Mouse (Mus musculus) limb, embryonic 10.5 days (tissue): ENCODE data around the gene Cdh18. TPM values are rescaled to one million over a fixed set of nuclear protein-coding genes. Genes with fewer than 3 reads are reported as not detected.
"Not testable (repeated sequence)": the region's sequence is repeated elsewhere in the genome, so short reads cannot be mapped to it uniquely, and the experiment has no call there.

Experiments used
- DNase-seq: peaks from one replicate; pipeline ENCODE4 v3.0.0-alpha.2; 2017; ENCODE audit warnings: low spot score
- H3K27ac ChIP-seq: fragments of 300-500 bp; sonication (generic); 2 replicates; pipeline ENCODE4 v1.5.1; 2016; ENCODE audit warnings: mild to moderate bottlenecking
- H3K27me3 ChIP-seq: fragments of 300-500 bp; sonication (generic); 2 replicates; pipeline ENCODE4 v1.6.1; 2016; ENCODE audit warnings: low read depth, mild to moderate bottlenecking; ENCODE audit not compliant: poor library complexity, severe bottlenecking
- H3K36me3 ChIP-seq: fragments of 300-500 bp; sonication (generic); 2 replicates; pipeline ENCODE4 v1.6.1; 2016; ENCODE audit warnings: mild to moderate bottlenecking, moderate library complexity
- H3K4me1 ChIP-seq: fragments of 300-500 bp; sonication (generic); 2 replicates; pipeline ENCODE4 v1.6.1; 2016
- H3K4me3 ChIP-seq: fragments of 300-500 bp; sonication (generic); 2 replicates; pipeline ENCODE4 v1.5.1; 2016; ENCODE audit warnings: mild to moderate bottlenecking, moderate library complexity
- H3K9me3 ChIP-seq: fragments of 300-500 bp; sonication (generic); replicated peaks from 2 replicates; pipeline ENCODE4 v1.6.1; 2016; ENCODE audit warnings: mild to moderate bottlenecking
- WGBS: fragments of 180-500 bp; shearing (Covaris S2); methylation state at CpG from one replicate; pipeline ENCODE4 v1.1.7; 2016; 5-methylcytosine and 5-hydroxymethylcytosine counted together
- polyA plus RNA-seq: library from polyadenylated mRNA; unstranded; fragments of >200 nt; fragmentation: Nextera tagmentation; extraction: Ambion mirVana; gene quantifications from 2 replicates; pipeline ENCODE4 v1.2.1, GENCODE M21; 2016

Gene Cdh18
- 0.13 TPM in 1 of 2 replicates, not detected in the other for polyA plus RNA-seq

DNA sequence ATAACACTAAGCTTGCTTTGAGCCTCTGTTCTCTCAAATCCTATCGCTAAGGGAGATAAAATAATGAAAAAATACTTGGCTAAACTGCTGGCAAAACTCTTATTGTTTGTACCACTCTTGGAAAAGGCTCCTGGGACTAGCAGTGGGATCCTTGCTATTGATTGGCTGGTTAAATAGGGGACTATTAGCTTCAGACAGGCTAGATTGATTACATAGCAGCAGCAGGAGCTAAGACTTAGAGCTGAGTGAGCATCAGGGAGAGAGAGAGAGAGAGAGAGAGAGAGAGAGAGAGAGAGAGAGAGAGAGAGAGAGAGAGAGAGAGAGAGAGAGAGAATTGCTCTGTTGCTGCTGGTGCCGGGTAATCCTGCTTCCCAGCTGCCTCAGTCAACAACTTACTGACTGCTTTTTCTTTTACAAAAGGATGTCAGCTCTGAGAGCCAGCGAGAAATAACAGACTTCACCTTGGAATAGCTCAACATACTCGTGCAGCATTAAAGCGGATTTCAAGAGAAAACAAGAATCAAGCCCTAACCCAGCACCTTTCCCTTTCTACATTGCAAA, at the start of gene Cdh18:
Cdh18 (plus strand) TSS at position 312 of the 561 bp plus-strand sequence.
- Histone ChIP-seq H3K36me3 (no peaks in the 10 kb centered on the region), H3K9me3 (no peaks in the 10 kb centered on the region), H3K27ac (no peak within 1 kb of the TSS), H3K4me1 (no peaks in the 10 kb centered on the region), H3K27me3 (no peaks in the 10 kb centered on the region), H3K4me3 (no peak within 1 kb of the TSS)
- no peak for DNase-seq
- 60% methylated on average over 5 of the region's 5 CpGs for WGBS

DNA sequence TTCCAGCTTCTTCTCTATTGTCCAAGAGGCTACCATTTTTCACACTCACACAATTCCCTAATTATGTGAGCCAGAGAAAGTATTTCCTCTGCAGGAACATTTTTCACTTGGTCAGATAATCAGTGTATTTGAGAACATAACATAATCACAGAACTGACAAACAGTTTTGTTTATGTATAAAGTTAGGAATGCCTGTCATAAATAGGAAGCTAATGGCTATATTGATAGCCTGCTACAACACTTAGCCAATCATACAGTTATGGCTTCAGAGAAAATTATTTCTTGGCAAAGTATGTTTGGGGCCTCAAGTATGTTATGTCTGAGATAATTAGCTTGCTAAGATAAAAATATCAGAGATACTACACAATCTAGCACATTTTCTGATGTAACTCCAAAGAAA, 37.6 kb upstream of the Cdh18 start:
- no peak overlapping the region for H3K4me3 ChIP-seq
- H3K36me3 ChIP-seq = no peaks in the 10 kb centered on the region
- H3K27ac ChIP-seq = no peak overlapping the region
- no peaks in the 10 kb centered on the region for H3K9me3 ChIP-seq
- no peaks in the 10 kb centered on the region for H3K27me3 ChIP-seq
- DNase-seq = no peak
- no peaks in the 10 kb centered on the region for H3K4me1 ChIP-seq

DNA sequence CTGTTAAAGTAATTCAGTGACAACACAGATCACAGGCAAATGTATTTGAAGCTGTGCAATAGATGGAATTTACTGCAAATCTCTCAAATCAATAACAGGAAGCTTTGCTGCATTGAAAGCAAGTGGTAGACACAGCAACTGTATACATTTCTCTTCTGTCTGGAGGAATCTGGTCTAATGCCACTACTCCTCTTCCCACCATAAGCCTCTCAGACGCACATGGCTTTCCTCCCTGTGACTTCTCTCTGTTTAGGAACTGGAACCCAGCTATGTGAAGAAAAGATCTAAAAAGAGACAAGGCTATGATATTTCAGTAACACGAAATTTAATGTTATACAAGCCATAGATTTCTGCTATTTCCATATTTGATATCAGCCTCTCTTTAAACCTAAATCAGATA, 13.0 kb upstream of the Cdh18 start:
- Histone ChIP-seq H3K27me3 (no peaks in the 10 kb centered on the region), H3K27ac (no peak overlapping the region), H3K36me3 (no peaks in the 10 kb centered on the region), H3K9me3 (no peaks in the 10 kb centered on the region), H3K4me1 (no peaks in the 10 kb centered on the region), H3K4me3 (no peak overlapping the region)
- WGBS = 65% methylated on average over 2 of the region's 2 CpGs
- no peak for DNase-seq

DNA sequence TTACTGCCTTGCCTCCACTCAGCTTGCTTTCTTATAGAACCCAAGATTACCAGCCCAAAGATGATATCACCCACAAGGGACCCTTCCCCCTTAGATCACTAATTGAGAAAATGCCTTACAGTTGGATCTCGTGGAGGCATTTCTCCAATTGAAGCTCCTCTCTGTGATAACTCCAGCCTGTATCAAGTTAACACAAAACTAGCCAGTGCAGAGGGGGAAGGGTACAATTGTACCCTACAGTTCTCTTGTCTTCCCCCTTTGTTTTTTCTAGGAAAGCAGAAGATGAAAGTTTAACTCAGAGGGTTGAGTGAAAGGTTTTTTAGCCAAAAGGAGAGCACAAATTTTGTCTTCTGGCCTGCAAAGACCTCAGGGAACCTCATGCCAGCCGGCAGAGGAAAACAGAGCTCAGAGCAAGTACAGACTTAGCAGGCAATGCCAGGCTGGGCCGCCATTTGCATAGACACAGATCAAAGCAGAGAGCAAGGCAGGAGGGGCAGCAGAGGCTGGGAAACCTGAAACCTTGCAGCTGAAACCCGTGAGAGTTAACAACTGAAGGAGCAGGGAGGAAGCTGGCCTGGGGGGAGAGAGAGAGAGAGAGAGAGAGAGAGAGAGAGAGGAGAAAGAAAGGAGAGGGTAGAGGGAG, 29.3 kb downstream of the Cdh18 start:
- 2% methylated on average over 4 of the region's 4 CpGs for WGBS
- H3K9me3 ChIP-seq = no peaks in the 10 kb centered on the region
- peaks cover 11% of the 10 kb centered on the region for H3K4me1 ChIP-seq
- peak overlapping the region; percentile 84 for H3K27ac ChIP-seq
- no peak overlapping the region for H3K4me3 ChIP-seq
- no peaks in the 10 kb centered on the region for H3K36me3 ChIP-seq
- no peaks in the 10 kb centered on the region for H3K27me3 ChIP-seq
- peak; percentile 69 for DNase-seq

DNA sequence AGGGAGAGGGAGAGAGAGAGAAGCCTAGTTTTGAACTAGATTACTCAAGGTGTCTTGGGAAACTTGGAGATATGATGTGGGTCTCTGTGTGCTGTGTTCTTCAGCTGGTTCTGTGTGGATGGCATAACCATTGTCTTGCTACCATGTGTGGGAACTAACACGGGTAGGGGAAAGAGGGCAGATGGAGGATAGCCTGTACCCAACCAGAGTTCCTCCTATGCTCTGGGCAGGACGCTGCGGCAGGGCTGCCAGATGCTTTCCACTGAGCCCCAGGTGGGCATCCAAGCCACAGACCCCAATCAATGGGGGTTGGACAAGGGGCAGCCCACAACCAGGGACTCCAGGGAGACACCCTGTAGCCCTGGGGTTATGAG, 29.8 kb downstream of the Cdh18 start:
- Histone ChIP-seq H3K27ac (peak overlapping the region; percentile 84), H3K36me3 (no peaks in the 10 kb centered on the region), H3K9me3 (no peaks in the 10 kb centered on the region), H3K27me3 (no peaks in the 10 kb centered on the region), H3K4me3 (no peak overlapping the region), H3K4me1 (peaks cover 11% of the 10 kb centered on the region)
- peak; percentile 30 for DNase-seq
- 16% methylated on average over 3 of the region's 3 CpGs for WGBS

DNA sequence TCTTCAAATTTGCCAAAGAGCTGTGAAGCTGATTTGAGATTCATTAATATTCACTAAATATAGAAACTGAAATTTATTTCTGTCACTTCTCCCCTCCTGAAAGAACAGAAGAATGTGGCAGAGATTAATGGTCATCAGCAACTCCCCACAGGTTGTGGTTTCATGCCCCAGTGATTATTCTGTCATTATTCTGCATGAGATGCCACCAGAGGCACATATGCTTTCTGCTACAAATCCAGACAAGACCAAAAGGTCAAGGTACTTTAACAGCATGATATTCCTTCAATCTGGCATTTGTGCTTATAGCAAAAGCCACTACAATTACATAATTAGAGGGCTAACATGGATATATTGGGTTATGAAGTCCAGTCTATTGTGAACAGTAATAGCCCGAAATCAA, 35.8 kb downstream of the Cdh18 start:
- Histone ChIP-seq H3K36me3 (no peaks in the 10 kb centered on the region), H3K27ac (no peak overlapping the region), H3K9me3 (no peaks in the 10 kb centered on the region), H3K4me1 (no peaks in the 10 kb centered on the region), H3K4me3 (no peak overlapping the region), H3K27me3 (no peaks in the 10 kb centered on the region)
- no peak for DNase-seq
- WGBS = 91% methylated on average over 1 of the region's 1 CpGs

DNA sequence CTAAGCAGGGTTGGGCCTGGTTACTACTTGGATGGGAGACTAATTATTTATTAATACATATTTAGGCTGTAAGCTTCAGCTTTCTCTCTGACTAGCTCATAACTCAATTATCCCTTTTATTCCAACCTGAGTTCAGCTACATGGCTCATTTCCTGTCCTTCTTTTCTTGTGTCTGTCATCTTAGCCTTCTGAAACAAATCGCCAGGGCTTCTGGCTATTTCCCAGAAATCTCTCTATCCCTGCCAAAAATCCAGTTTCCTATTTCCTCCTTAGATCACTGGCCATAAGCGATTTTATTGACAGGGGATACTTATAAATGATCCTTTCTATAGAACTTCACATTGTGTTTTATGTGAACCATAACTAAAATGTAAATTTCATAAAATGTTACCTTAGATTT, 167.6 kb downstream of the Cdh18 start:
- WGBS = 88% methylated on average over 2 of the region's 2 CpGs
- no peaks in the 10 kb centered on the region for H3K4me1 ChIP-seq
- no peaks in the 10 kb centered on the region for H3K9me3 ChIP-seq
- no peak overlapping the region for H3K4me3 ChIP-seq
- DNase-seq = no peak
- H3K27ac ChIP-seq = no peak overlapping the region
- H3K27me3 ChIP-seq = no peaks in the 10 kb centered on the region
- H3K36me3 ChIP-seq = no peaks in the 10 kb centered on the region

DNA sequence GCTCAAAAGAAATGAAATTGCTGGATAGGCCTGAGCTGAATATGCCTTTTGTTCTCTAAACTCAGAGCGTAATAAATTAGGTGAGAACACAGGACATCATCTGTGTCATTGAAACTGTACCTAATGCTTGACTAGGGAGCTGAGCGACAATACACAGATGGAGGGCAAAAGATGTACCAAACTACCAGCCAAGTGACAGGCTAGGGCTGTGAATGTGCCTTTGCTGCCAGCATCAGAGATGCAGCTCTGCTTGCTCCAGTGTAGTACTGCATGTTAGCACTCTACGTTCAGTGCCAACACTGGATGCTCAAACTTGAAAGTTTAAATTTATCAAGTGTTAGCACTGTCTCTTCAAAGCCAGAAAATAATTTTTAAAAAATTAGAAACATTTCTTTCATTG, 168.9 kb downstream of the Cdh18 start:
- 87% methylated on average over 3 of the region's 3 CpGs for WGBS
- no peak for DNase-seq
- H3K4me3 ChIP-seq = no peak overlapping the region

DNA sequence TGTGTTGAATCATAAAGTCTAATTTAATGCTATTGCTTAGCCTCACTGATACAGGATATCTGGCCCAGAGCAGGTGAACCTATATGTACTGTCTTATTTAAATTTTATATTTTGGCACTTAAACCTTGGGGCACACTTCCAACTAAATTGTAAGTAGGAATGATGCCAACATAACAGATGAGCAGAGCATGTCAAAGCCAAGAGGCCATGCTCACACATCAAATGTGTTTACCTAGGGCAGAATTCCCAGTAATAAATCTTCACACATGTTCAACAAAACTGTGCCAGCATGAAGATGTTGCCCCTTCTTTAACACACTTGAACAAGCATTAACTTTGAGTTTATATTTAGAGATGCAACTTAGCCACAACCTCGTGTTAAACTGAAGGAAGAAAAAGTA, 177.8 kb downstream of the Cdh18 start:
- WGBS = 84% methylated on average over 1 of the region's 1 CpGs
- no peaks in the 10 kb centered on the region for H3K36me3 ChIP-seq
- H3K4me1 ChIP-seq = no peaks in the 10 kb centered on the region
- DNase-seq = no peak
- H3K4me3 ChIP-seq = no peak overlapping the region
- H3K27ac ChIP-seq = no peak overlapping the region
- no peaks in the 10 kb centered on the region for H3K27me3 ChIP-seq
- no peaks in the 10 kb centered on the region for H3K9me3 ChIP-seq

More for the DNA sequence above, 168.9 kb downstream of the Cdh18 start:
- Histone ChIP-seq H3K9me3 (no peaks in the 10 kb centered on the region), H3K36me3 (no peaks in the 10 kb centered on the region), H3K27me3 (no peaks in the 10 kb centered on the region), H3K27ac (no peak overlapping the region), H3K4me1 (no peaks in the 10 kb centered on the region)

DNA sequence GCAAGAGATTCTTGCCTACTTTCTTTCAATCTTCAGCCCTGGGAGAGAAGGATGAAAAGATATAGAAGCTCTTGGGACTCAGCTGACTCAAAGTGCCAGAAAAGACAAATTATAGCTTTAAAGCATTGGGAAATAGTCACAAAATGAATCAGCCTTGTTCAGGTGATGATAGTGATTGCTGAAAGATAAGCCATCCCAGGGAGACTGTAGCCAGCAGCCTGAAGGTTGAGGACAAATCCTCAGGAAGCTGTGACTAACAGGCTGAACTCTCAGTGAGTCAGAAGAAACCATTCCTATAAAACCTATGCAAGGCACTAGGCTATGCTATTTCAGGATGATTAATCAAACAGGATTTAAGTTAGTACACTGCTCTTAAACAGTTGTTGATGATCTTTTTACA, 184.2 kb downstream of the Cdh18 start:
- no peaks in the 10 kb centered on the region for H3K36me3 ChIP-seq
- no peak overlapping the region for H3K4me3 ChIP-seq
- no peak overlapping the region for H3K27ac ChIP-seq
- no peaks in the 10 kb centered on the region for H3K27me3 ChIP-seq
- no peak for DNase-seq
- no peaks in the 10 kb centered on the region for H3K9me3 ChIP-seq
- H3K4me1 ChIP-seq = no peaks in the 10 kb centered on the region

DNA sequence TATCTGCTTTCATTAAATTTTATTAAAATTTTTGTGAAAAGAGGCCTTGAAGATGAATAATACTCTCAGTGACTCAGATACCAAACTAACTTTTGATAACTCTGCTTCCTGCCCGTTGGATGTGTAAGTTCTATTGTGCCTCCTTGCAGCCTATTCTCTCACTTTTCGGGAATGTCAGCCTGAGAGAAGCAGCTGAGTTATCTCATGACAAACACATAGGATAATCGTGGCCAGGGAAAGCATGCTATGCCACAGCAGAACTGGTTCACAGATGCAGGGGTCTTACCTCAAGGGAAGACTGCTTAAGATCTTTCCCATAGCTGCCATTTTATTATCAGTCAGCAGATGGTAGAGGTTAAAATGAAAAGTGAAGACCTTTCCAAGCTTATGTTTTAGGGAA, 187.3 kb downstream of the Cdh18 start:
- H3K27ac ChIP-seq = no peak overlapping the region
- no peaks in the 10 kb centered on the region for H3K4me1 ChIP-seq
- H3K9me3 ChIP-seq = no peaks in the 10 kb centered on the region
- 89% methylated on average over 3 of the region's 3 CpGs for WGBS
- no peak for DNase-seq
- H3K36me3 ChIP-seq = no peaks in the 10 kb centered on the region
- no peak overlapping the region for H3K4me3 ChIP-seq
- H3K27me3 ChIP-seq = no peaks in the 10 kb centered on the region

DNA sequence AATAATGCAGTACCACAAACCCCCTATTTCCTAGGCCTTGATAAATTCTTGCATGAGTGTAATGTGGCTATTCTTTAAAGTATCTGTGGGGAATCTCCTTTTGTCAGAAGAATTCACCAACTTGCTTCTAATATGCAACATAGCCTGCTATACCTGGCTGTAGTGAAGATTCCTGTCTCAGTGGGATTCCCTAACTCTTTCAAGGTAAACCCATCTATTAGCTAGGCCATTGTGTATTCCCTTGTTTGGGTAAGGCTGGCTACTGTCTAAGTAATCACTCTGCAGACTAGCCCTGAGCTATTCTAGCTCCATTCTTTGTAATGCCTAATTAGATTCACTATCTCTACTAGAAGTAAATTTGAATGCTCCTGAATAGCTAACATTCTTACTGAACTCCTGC, 212.4 kb downstream of the Cdh18 start:
- H3K27ac ChIP-seq, H3K9me3 ChIP-seq, H3K36me3 ChIP-seq, H3K4me3 ChIP-seq, H3K4me1 ChIP-seq, H3K27me3 ChIP-seq, DNase-seq: not testable (repeated sequence)

DNA sequence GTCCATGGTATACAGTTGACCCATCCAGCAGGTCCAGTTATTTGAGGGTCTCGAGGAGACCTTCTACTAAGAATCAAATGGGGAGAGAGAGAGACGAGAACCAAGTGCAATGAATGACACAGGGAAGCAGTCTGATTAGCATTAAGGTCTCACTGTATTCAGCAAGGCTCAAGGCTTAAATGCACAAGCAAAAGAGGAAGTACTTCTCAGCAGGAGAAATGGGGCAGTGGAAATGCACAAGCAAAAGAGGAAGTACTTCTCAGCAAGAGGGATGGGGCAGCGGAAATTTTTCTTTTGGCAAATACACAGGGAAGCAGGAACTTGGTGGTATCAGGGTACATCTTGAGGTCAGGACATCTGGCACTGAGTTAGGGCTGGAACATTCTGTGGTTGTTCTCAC, 217.8 kb downstream of the Cdh18 start:
- WGBS = 94% methylated on average over 3 of the region's 3 CpGs
- not testable (repeated sequence) for DNase-seq

DNA sequence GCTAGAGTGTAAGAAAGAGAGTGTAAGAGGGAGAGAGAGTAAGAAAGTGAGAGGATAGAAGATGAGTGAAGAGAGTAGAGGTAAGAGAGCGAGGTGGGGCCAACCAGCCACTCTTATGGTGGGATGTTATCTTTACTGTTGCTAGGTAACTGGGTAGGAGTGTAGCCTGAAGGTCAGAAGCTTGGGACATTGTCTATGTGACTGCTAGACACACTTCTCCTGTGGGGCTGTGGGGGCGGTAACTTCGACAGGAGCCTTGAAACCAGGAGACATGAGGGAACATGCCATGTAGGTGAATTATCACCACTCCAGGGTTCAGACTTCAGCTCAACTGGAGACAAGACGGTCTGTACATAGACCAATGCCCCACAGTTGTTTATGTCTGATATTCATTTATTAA, 227.5 kb downstream of the Cdh18 start:
- WGBS = 93% methylated on average over 4 of the region's 4 CpGs
- Histone ChIP-seq H3K4me3 (no peak overlapping the region), H3K4me1 (no peaks in the 10 kb centered on the region), H3K9me3 (no peaks in the 10 kb centered on the region), H3K27me3 (no peaks in the 10 kb centered on the region), H3K36me3 (no peaks in the 10 kb centered on the region), H3K27ac (no peak overlapping the region)
- no peak for DNase-seq

More for the DNA sequence above, 217.8 kb downstream of the Cdh18 start:
- H3K4me1 ChIP-seq, H3K9me3 ChIP-seq, H3K36me3 ChIP-seq, H3K27ac ChIP-seq, H3K27me3 ChIP-seq, H3K4me3 ChIP-seq: not testable (repeated sequence)
